Mouse (Mus musculus) lung, postnatal 4 days (tissue): Measurements from ENCODE around the gene Nfatc2ip.

Experiments used
- DNase-seq, 2 experiments: peaks; one replicate each; pipeline ENCODE4 v3.0.0; 2021

Gene Nfatc2ip

DNA sequence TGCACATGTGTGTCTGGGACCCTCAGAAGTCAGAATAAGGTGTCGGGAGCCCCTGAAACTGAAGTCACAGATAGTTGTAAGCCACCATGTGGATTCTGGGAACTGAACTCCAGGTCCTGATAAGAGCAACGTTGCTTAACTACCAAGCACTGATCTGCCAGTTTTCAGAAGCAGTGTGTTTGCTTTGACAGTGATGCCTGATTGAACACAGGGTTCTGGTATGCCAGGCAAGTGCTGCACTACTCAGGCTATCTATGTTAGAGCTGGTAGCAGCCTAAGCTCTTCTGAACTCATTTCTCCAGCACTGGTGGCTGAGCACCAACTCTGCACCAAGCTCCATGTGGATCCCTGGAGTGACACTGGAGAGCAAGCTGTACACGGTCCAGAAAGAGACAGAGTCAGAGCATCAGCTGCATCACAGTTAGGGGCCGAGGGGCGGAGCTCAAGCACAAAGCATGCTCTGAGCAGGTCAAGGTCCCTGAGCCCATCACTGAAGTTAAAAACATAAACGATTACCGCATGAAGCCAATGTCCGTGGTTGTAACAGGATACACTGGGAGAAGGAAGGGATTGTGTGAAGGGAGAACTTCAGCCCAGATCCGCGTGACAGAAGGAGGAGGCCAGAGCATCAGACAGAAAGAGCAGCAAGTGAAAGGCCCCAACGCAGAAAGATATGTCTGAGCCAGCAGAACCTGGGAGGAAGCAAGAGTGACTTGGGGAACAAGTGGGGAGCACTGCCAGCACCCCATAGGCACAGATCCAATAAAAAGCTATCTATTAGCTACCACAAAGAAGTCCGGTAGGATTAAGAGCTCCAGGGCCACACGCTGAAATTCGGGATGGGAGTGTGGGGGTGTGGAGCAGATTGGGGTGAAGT, 41.6 kb downstream of the Nfatc2ip start:
- no peak for DNase-seq

GRCm38 (mm10) chr7:126353994-126354365, 42.6 kb downstream of the Nfatc2ip start:
- no peak for DNase-seq

DNA sequence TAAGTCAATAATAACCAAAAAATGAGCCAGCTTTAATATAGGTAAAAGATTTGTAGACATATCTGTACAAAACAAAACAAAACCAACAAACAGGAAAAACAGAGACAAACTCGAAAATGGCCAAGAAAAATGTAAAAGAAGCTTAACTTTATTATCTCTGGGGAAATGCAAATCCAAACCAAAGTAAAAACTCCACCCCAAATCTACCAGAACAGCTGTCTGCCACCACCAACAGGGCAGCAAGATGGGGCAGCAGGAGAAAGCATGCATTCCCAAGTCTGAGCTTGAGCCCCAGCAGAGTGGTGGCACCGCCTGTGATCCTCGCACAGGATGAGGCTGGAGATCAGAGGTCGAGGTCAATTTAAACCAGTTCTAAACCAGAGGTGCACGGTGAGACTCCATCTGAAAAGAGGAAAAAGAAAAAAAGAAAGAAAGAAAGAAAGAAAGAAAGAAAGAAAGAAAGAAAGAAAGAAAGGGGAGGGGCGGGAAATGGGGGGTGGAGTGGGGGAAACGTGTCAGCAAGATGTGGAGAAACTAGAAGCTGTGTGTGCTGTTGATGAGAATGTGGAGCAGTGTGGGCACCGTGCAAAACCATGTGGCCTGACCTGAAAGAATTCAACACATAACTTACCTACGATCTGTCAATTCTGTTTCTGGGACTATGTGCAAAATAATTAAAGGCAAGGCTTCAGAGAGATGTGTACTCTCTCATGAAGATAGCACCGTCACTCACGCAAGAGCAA, 43.1 kb downstream of the Nfatc2ip start:
- no peak for DNase-seq

DNA sequence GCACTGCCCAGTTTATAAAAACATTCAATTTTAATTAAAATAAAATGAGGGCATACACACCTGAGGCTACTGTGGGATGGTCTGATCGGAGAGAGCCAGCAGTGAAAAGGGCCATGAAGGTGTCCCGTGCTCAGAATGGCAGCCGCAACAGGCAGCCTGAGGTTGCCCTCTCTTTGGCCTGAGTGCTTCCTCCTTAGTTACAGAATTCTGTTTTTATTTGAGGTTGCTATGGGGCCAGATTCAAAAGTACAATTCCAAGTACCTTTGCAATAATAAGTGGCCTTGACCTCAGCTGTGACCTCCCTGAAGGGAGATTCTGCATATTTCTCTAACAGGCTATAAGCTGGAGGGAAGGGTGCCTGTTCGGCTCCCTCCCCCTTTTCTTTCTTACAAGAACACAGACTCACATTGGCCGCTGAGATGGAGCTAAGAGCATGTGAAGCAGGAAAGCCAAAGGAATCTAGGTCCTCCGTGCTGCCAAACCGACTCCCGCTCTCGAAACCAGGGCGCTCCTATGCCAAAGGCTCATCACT, 45.1 kb downstream of the Nfatc2ip start:
- DNase-seq = peak; percentile 38 to 49

GRCm38 (mm10) chr7:126350748-126351418, 45.7 kb downstream of the Nfatc2ip start:
- DNase-seq = no peak

GRCm38 (mm10) chr7:126348293-126348692, 48.2 kb downstream of the Nfatc2ip start:
- DNase-seq = no peak

DNA sequence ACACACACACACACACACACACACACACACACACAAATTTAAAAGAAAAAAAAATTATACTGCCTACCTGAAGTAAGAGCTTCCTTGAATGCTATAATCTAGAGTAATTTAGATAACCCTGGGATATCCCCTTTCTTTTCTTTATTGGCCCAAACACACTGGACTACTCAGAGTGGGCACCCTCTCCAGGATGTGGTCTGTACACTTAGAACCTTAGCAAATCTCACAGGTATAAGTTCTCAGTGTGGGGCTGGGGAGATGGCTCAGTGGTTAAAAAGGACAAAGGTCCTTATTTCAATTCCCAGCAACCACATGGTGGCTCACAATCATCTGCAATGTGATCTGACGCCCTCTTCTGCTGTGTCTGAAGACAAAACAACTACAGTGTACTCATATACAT, 49.4 kb downstream of the Nfatc2ip start:
- DNase-seq = no peak

GRCm38 (mm10) chr7:126345969-126346368, 50.6 kb downstream of the Nfatc2ip start:
- no peak for DNase-seq

DNA sequence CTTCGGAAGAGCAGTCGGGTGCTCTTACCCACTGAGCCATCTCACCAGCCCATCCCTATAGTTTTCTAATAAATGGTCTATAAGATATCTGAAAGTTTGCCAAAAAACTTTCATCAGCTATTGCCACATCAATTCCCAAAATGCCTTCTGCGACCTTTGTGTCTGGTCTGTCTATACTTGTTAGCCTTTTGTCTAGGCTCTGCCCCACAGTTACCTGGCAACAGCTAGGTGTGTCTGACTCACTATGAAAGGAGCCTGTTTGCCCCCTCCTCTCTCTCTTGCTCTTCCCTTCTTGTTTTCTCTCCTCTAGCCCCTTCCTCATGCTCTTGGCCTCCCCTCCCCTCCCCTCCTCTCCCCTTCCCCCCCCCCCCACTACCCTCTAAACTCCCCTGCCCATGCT, 51.0 kb downstream of the Nfatc2ip start:
- DNase-seq = no peak

GRCm38 (mm10) chr7:126340896-126341295, 55.6 kb downstream of the Nfatc2ip start:
- no peak for DNase-seq

- no peak for DNase-seq
Observed at GRCm38 (mm10) chr7:126340206-126340618, 56.3 kb downstream of the Nfatc2ip start.

GRCm38 (mm10) chr7:126339521-126339971, 57.0 kb downstream of the Nfatc2ip start:
- DNase-seq = no peak

- DNase-seq = no peak
Observed at GRCm38 (mm10) chr7:126338906-126339305, 57.6 kb downstream of the Nfatc2ip start.

DNA sequence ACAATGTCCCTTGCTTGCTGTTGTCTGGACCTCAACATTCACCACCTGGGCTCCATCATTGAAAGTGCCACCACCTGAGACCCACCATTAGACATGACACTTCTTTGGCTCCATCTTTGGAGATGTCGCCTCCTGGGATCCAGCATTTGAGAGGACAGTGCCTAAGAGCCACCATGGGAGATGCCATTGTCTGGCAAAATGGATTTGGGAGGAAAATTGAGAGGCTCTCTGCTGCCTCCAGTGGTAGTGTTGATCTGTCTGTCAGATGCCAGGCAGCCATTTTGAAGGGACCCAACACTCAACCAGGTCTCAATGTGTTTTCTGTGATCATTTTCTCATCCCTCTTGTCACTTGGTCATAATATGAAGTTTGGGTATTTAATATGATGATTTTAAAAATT, 61.0 kb downstream of the Nfatc2ip start:
- no peak for DNase-seq
